Mouse (Mus musculus) C3H10T1/2 (cell line): Measurements from ENCODE around the gene Rwdd4a. TPM values are rescaled to one million over a fixed set of nuclear protein-coding genes. Genes with fewer than 3 reads are reported as not detected.

Experiments used
- polyA plus RNA-seq, 2 experiments: library from polyadenylated mRNA; unstranded; fragments of >200 nt; fragmentation: generic; extraction: Trizol; gene quantifications; one replicate each; pipeline ENCODE4 v1.2.1; 2012; ENCODE audit warnings: missing spikeins in 2 of 2

The Rwdd4a gene
- polyA plus RNA-seq: 1 to 10 TPM; 8.0 to 8.1 TPM

DNA sequence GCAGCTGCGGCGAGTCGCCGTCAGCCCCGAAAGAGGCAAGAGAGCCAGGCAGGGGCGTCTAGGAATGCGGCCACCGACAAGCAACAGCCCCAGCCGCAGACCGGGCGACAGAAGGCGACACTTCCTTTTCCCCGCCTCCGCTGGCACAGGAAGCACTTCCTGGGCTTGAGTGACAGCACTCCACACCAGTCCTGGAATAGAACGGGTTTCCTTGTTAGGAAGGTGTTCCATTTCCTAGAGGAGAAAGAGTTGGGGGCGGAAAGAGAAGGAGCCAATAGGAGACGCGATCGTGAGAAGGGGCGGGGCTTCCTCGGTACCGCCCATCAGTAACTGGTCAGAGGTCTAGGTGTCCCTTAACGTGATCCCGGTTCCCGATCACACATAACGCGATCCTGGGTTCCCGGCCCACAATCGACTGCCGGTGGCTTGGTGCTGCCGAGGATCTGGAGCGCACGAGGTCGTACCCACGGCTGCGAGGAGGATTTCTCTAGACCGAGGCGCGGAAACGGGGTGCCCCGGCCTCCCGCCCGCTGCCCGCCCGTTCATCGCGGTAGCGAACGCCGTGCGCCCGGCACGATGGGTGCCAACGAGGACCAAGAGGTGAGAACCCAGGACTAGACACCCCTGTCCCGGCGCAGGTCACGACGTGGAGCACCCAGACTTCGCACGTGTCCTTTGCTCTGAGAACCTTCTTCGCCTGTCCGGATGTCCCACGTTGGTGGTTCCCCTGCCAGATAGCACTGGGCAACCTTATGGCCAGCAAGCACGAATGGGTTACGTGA is at the start of gene Rwdd4a, which contains the start of gene Trappc11:
TSS of gene Rwdd4a (plus strand) at position 321 of the 782 bp plus-strand sequence.
TSS of gene Trappc11 (minus strand) at position 127 of the 782 bp plus-strand sequence.

Other genes with a start within 250 kb of the Rwdd4a start
- not detected for gene Stox2, start 87.3 kb upstream of the Rwdd4a start, polyA plus RNA-seq
- 1 to 10 TPM; 1.0 to 9.5 TPM for gene Trappc11, start 194 bp upstream of the Rwdd4a start, polyA plus RNA-seq
- 1 to 10 TPM; 1.6 to 8.1 TPM for gene Ing2, start 141.9 kb downstream of the Rwdd4a start, polyA plus RNA-seq
- 1 to 10 TPM in 1 of 2 experiments, under 1 TPM in 1; 0.21 to 1.7 TPM for gene Cdkn2aip, start 180.3 kb downstream of the Rwdd4a start, polyA plus RNA-seq